Comparison of ENCODE assay signal across 23 mouse cellular contexts in the genomic region with DNA sequence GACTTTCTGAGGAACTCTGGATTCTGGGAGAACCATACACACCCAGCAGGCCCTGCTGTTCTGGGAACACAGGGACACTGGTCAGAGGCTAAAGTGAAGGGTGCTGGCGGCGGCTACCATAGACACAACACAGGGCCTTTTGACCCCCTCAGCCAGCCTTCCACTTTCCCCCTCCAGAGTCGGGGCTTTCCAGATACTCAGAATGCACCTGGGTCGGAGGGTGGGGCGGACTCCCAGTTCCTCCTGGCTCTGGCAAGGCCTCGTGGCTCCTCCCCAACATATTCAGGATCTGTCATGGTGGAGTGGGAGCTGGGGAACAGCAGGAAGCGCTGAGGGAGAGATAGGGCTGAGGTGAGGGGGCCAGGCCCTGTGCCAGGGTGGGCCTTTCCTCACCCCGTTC. TPM values are rescaled to one million over a fixed set of nuclear protein-coding genes. Genes with fewer than 3 reads are reported as not detected.
DNase-seq lines count a peak whose midpoint lies in the region; ATAC-seq and TF ChIP-seq lines count a peak whose summit lies in the region.
"Had no signal": no experiment of that assay in that cellular context is flagged by ENCODE, and none has a peak within 500 bp of the region (broad histone marks: within the 10 kb centered on the region; RNA-seq: fewer than 3 reads in every experiment).

No protein-coding gene starts in this region.

- ATAC-seq in liver, embryonic 11.5 days (replicated peaks; ENCODE audit: low FRiP score), result no peak
- ATAC-seq in liver, postnatal 0 days, result no peak
- ATAC-seq in G1E (ENCODE audit: extremely low read depth, insufficient number of reproducible peaks, low FRiP score, poor library complexity, severe bottlenecking), result no peak
- ATAC-seq in liver, embryonic 15.5 days (ENCODE audit: insufficient read depth), result no peak
- ATAC-seq: forebrain, embryonic 13.5 days; Patski had no signal

- H3K9me3 ChIP-seq in liver, embryonic 11.5 days (ENCODE audit: control insufficient read depth, low read length), result no peaks in the 10 kb centered on the region
- no peaks in the 10 kb centered on the region for H3K9me3 ChIP-seq in liver, postnatal 0 days (ENCODE audit: low read length)
- H3K9me3 ChIP-seq in G1E (replicated peaks), result no peaks in the 10 kb centered on the region
- H3K9me3 ChIP-seq in liver, embryonic 15.5 days (replicated peaks), result no peaks in the 10 kb centered on the region
- H3K9me3 ChIP-seq: embryonic facial prominence, embryonic 10.5 days; forebrain, embryonic 13.5 days; heart, embryonic 15.5 days; hindbrain, embryonic 15.5 days had no signal

- H3K27me3 ChIP-seq in liver, embryonic 11.5 days (replicated peaks; ENCODE audit: control insufficient read depth, insufficient read depth, low read length), result peaks cover 4% of the 10 kb centered on the region
- H3K27me3 ChIP-seq in liver, postnatal 0 days (ENCODE audit: insufficient read depth, low read length), result no peaks in the 10 kb centered on the region
- no peaks in the 10 kb centered on the region for H3K27me3 ChIP-seq in spleen, adult 2 months (ENCODE audit: control insufficient read depth, insufficient read depth, low read length)
- H3K27me3 ChIP-seq in G1E (ENCODE audit: insufficient read depth, low read length), result no peaks in the 10 kb centered on the region
- peaks cover 9% of the 10 kb centered on the region for H3K27me3 ChIP-seq in liver, embryonic 15.5 days
- H3K27me3 ChIP-seq: forebrain, embryonic 13.5 days; hindbrain, embryonic 15.5 days had no signal

- H3K36me3 ChIP-seq in liver, embryonic 11.5 days (ENCODE audit: control insufficient read depth, insufficient read depth, low read length), result peaks cover 7% of the 10 kb centered on the region
- H3K36me3 ChIP-seq in liver, postnatal 0 days (replicated peaks; ENCODE audit: insufficient read depth, low read length), result no peaks in the 10 kb centered on the region
- peaks cover 3% of the 10 kb centered on the region for H3K36me3 ChIP-seq in spleen, adult 2 months (ENCODE audit: control insufficient read depth, insufficient read depth, low read length)
- H3K36me3 ChIP-seq in G1E (replicated peaks), result peaks cover 98% of the 10 kb centered on the region
- H3K36me3 ChIP-seq in liver, embryonic 15.5 days (replicated peaks), result no peaks in the 10 kb centered on the region
- H3K36me3 ChIP-seq: embryonic facial prominence, embryonic 10.5 days; heart, embryonic 15.5 days; hindbrain, embryonic 15.5 days had no signal

- TF ChIP-seq EP300 in liver, postnatal 0 days (IDR thresholded peaks at IDR 0.05; ENCODE audit: low read depth), result no peak

- 56% methylated on average over 8 of the region's 8 CpGs for WGBS in liver, embryonic 11.5 days
- WGBS in liver, postnatal 0 days (ENCODE audit: insufficient replicate concordance), result 68% methylated on average over 8 of the region's 8 CpGs
- 68% methylated on average over 8 of the region's 8 CpGs for WGBS in spleen, adult 2 months
- whole genome bisulfite sequencing in liver, embryonic 15.5 days (ENCODE audit: insufficient replicate concordance), result 53% methylated on average over 8 of the region's 8 CpGs

- H3K4me1 ChIP-seq in liver, embryonic 11.5 days (replicated peaks; ENCODE audit: control insufficient read depth, insufficient read depth, low read length), result peaks cover 90% of the 10 kb centered on the region
- peaks cover 62% of the 10 kb centered on the region for H3K4me1 ChIP-seq in liver, postnatal 0 days (ENCODE audit: insufficient read depth)
- peaks cover 42% of the 10 kb centered on the region for H3K4me1 ChIP-seq in spleen, adult 2 months (ENCODE audit: control insufficient read depth, insufficient read depth, insufficient read length)
- peaks cover 98% of the 10 kb centered on the region for H3K4me1 ChIP-seq in G1E (ENCODE audit: insufficient read depth, low read depth, low read length)
- H3K4me1 ChIP-seq in liver, embryonic 15.5 days (replicated peaks), result peaks cover 97% of the 10 kb centered on the region
- H3K4me1 ChIP-seq: hindbrain, embryonic 15.5 days had no signal

- H3K4me2 ChIP-seq in liver, embryonic 11.5 days, result peak overlapping the region; percentile 6; the same call in 1 of the 2 replicates
- no peak overlapping the region for H3K4me2 ChIP-seq in liver, postnatal 0 days (ENCODE audit: low read depth, low read length)
- no peak overlapping the region for H3K4me2 ChIP-seq in liver, embryonic 15.5 days
- H3K4me2 ChIP-seq: forebrain, embryonic 13.5 days; heart, embryonic 11.5 days; heart, embryonic 15.5 days; hindbrain, embryonic 15.5 days had no signal

- TF ChIP-seq POLR2A in spleen, adult 2 months (IDR thresholded peaks at IDR 0.05; ENCODE audit: low read depth, low read length), result no peak

- no peak for DNase-seq in liver, embryonic 11.5 days (ENCODE audit: low spot score)
- DNase-seq in liver, postnatal 0 days, result no peak
- no peak for DNase-seq in spleen, adult 2 months (ENCODE audit: low read depth in 1 of 2, low spot score in 2 of 2)
- DNase-seq in spleen, adult 18-20 months, result no peak
- no peak for DNase-seq in G1E (ENCODE audit: low spot score)
- DNase-seq in kidney, adult 11 months, result no peak
- no peak for DNase-seq in natural killer cell, adult 2 months (ENCODE audit: low spot score in 2 of 2)
- DNase-seq: adrenal gland, adult 2 months; adrenal gland, postnatal 25 days; cerebellum, adult 18-20 months; cerebellum, adult 9-11 months; cerebellum, postnatal 36 days; gastrocnemius, adult 2 months; gastrocnemius, postnatal 36 days; heart, adult 18-20 months; heart, postnatal 14 days had no signal

- 0 out of 2 replicates have a peak overlapping the region, but pooled peaks have one; percentile 6 for H3K9ac ChIP-seq in liver, embryonic 11.5 days (ENCODE audit: low read depth, low read length)
- H3K9ac ChIP-seq in liver, postnatal 0 days (replicated peaks), result no peak overlapping the region
- H3K9ac ChIP-seq in liver, embryonic 15.5 days, result no peak overlapping the region
- H3K9ac ChIP-seq: forebrain, embryonic 13.5 days; heart, embryonic 15.5 days; hindbrain, embryonic 15.5 days had no signal

- H3K4me3 ChIP-seq in liver, embryonic 11.5 days (ENCODE audit: low read depth, low read length), result no peak overlapping the region
- H3K4me3 ChIP-seq in liver, postnatal 0 days (ENCODE audit: low read depth, low read length), result no peak overlapping the region
- no peak overlapping the region for H3K4me3 ChIP-seq in spleen, adult 2 months (ENCODE audit: extremely low read depth, insufficient read depth, insufficient read length)
- peak overlapping the region; percentile 63; the same call in 1 of the 2 replicates for H3K4me3 ChIP-seq in G1E (ENCODE audit: low read depth, low read length)
- no peak overlapping the region for H3K4me3 ChIP-seq in liver, embryonic 15.5 days (replicated peaks)
- H3K4me3 ChIP-seq: embryonic facial prominence, embryonic 10.5 days; forebrain, embryonic 13.5 days; gastrocnemius, adult 2 months; heart, embryonic 15.5 days; hindbrain, embryonic 15.5 days had no signal

- TF ChIP-seq CTCF in liver, postnatal 0 days (IDR thresholded peaks at IDR 0.05; ENCODE audit: low read depth), result no peak
- no peak for TF ChIP-seq CTCF in spleen, adult 2 months (IDR thresholded peaks at IDR 0.05; ENCODE audit: extremely low read depth, insufficient read depth, insufficient read length, insufficient replicate concordance)
- TF ChIP-seq CTCF in G1E (IDR thresholded peaks at IDR 0.05; ENCODE audit: low read depth, low read length), result no peak

- H3K27ac ChIP-seq in liver, embryonic 11.5 days (ENCODE audit: low read depth, low read length), result no peak overlapping the region
- no peak overlapping the region for H3K27ac ChIP-seq in liver, postnatal 0 days (ENCODE audit: low read depth)
- peak overlapping the region; percentile 30; the same call in 1 of the 2 replicates for H3K27ac ChIP-seq in spleen, adult 2 months (ENCODE audit: insufficient read depth, low read length)
- H3K27ac ChIP-seq in liver, embryonic 15.5 days (replicated peaks), result peak overlapping the region; percentile 38; the same call in 1 of the 2 replicates
- H3K27ac ChIP-seq: embryonic facial prominence, embryonic 10.5 days; forebrain, embryonic 13.5 days; gastrocnemius, adult 2 months; heart, embryonic 15.5 days; hindbrain, embryonic 15.5 days had no signal

RNA-seq across cellular contexts. Expression of gene Cbfa2t3, which starts 6.8 kb away (rescaled TPM):
- 13.8 and 14.4 TPM in 2 replicates for polyA plus RNA-seq in liver, embryonic 11.5 days (2014; fragmentation: Nextera tagmentation; extraction: Ambion mirVana)
- polyA plus RNA-seq in liver, postnatal 0 days (2015; fragmentation: Nextera tagmentation; extraction: Ambion mirVana), result 2.1 and 2.4 TPM in 2 replicates
- polyA plus RNA-seq in spleen, adult 2 months (2012; rRNA removed), result 38.3 and 40.2 TPM in 2 replicates
- total RNA-seq in G1E (2014; fragmentation: Nextera tagmentation) (99.0 and 106 TPM in 2 replicates), G1E (2017) (18.8 and 19.9 TPM in 2 replicates)
- 287 TPM in 2 replicates for polyA plus RNA-seq in G1E (2012)
- 3.5 and 3.6 TPM in 2 replicates for polyA plus RNA-seq in liver, embryonic 15.5 days (2015; fragmentation: Nextera tagmentation; extraction: Ambion mirVana)

Comparison
In these comparisons a context has a peak if more than half of its experiments do, and no peak if none do; other contexts are left out.
1. H3K27ac ChIP-seq: peak in spleen, adult 2 months (single experiment) and liver, embryonic 15.5 days (single experiment); none in liver, embryonic 11.5 days (single experiment) and liver, postnatal 0 days (single experiment).